Mouse (Mus musculus) midbrain, embryonic 13.5 days (tissue): ENCODE results near the gene Adh5. TPM values are rescaled to one million over a fixed set of nuclear protein-coding genes. Genes with fewer than 3 reads are reported as not detected.
"Not testable (repeated sequence)": the region's sequence is repeated elsewhere in the genome, so short reads cannot be mapped to it uniquely, and the experiment has no call there.

Experiments
- ATAC-seq: fragments of 200-750 bp; cut with Nextera tagmentation; 2 replicates; pipeline ENCODE4 v1.8.0; 2017; ENCODE audit warnings: mild to moderate bottlenecking, moderate TSS enrichment, moderate library complexity
- H3K27ac ChIP-seq: fragments of 300-500 bp; sonication (generic); 2 replicates; pipeline ENCODE4 v1.5.1; 2015; ENCODE audit warnings: inconsistent platforms, mild to moderate bottlenecking, moderate library complexity
- H3K27me3 ChIP-seq: fragments of 300-500 bp; sonication (generic); 2 replicates; pipeline ENCODE4 v1.6.1; 2015; ENCODE audit warnings: mild to moderate bottlenecking, inconsistent platforms
- H3K36me3 ChIP-seq: fragments of 300-500 bp; sonication (generic); 2 replicates; pipeline ENCODE4 v1.6.1; 2015; ENCODE audit warnings: mild to moderate bottlenecking, inconsistent platforms
- H3K4me1 ChIP-seq: fragments of 300-500 bp; sonication (generic); replicated peaks from 2 replicates; pipeline ENCODE4 v1.6.1; 2015; ENCODE audit warnings: inconsistent platforms
- H3K4me2 ChIP-seq: fragments of 300-500 bp; sonication (generic); replicated peaks from 2 replicates; pipeline ENCODE4 v1.6.1; 2015; ENCODE audit warnings: moderate library complexity, mild to moderate bottlenecking, inconsistent platforms
- H3K4me3 ChIP-seq: fragments of 300-500 bp; sonication (generic); replicated peaks from 2 replicates; pipeline ENCODE4 v1.5.1; 2015; ENCODE audit warnings: mild to moderate bottlenecking, inconsistent platforms
- H3K9ac ChIP-seq: fragments of 300-500 bp; sonication (generic); replicated peaks from 2 replicates; pipeline ENCODE4 v1.6.1; 2015; ENCODE audit warnings: mild to moderate bottlenecking, inconsistent platforms
- H3K9me3 ChIP-seq: fragments of 300-500 bp; sonication (generic); 2 replicates; pipeline ENCODE4 v1.6.1; 2016; ENCODE audit warnings: mild to moderate bottlenecking, inconsistent platforms
- WGBS: fragments of 180-500 bp; shearing (Covaris S2); methylation state at CpG from one replicate; pipeline ENCODE4 v1.1.7; 2015; 5-methylcytosine and 5-hydroxymethylcytosine counted together
- polyA plus RNA-seq: library from polyadenylated mRNA; unstranded; fragments of >200 nt; fragmentation: Nextera tagmentation; extraction: Ambion mirVana; gene quantifications from 2 replicates; pipeline ENCODE4 v1.2.1, GENCODE M21; 2015

The Adh5 gene
- polyA plus RNA-seq, 1 experiment from 2014 or later, result 243 TPM

GRCm38 (mm10) chr3:138463137-138463536, 20.2 kb downstream of the Adh5 start:
- peak; percentile 78; the same call in 1 of the 2 replicates for ATAC-seq

DNA sequence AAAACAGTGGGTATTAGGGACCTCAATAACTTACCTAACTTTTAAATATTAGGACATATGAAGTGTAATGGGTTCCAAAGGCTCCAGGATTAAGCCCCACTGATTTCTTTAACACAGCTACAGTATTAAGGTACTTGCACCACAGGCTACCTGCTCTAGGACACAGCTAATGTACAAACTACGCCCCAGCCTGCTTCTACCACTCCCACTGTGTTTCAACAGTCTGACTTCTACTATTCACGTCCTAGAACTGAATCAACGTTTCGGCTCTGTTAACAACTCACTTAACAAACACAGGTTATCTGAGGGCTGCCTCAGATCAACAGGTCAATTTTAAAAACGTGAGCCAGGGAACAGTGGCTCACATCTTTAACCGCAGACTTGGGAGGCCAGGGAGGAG, 20.9 kb downstream of the Adh5 start:
- Histone ChIP-seq H3K9ac (no peak overlapping the region), H3K27me3 (no peaks in the 10 kb centered on the region), H3K4me2 (no peak overlapping the region), H3K4me1 (no peaks in the 10 kb centered on the region), H3K27ac (no peak overlapping the region), H3K36me3 (peaks cover 71% of the 10 kb centered on the region), H3K9me3 (no peaks in the 10 kb centered on the region), H3K4me3 (no peak overlapping the region)
- ATAC-seq, result no peak
- WGBS, result 93% methylated on average over 6 of the region's 6 CpGs

More at GRCm38 (mm10) chr3:138463137-138463536, 20.2 kb downstream of the Adh5 start:
- Histone ChIP-seq H3K4me2 (no peak overlapping the region), H3K4me3 (no peak overlapping the region), H3K36me3 (peaks cover 70% of the 10 kb centered on the region), H3K27ac (no peak overlapping the region), H3K9ac (no peak overlapping the region), H3K9me3 (no peaks in the 10 kb centered on the region), H3K27me3 (no peaks in the 10 kb centered on the region), H3K4me1 (no peaks in the 10 kb centered on the region)
- WGBS, result 84% methylated on average over 2 of the region's 2 CpGs

- H3K9ac ChIP-seq, result no peak overlapping the region
- H3K36me3 ChIP-seq, result peaks cover 72% of the 10 kb centered on the region
- no peak overlapping the region for H3K4me3 ChIP-seq
- WGBS, result 87% methylated on average over 16 of the region's 16 CpGs
- H3K27ac ChIP-seq, result no peak overlapping the region
- no peaks in the 10 kb centered on the region for H3K27me3 ChIP-seq
- ATAC-seq, result no peak
- H3K4me2 ChIP-seq, result no peak overlapping the region
- H3K9me3 ChIP-seq, result no peaks in the 10 kb centered on the region
- no peaks in the 10 kb centered on the region for H3K4me1 ChIP-seq
These were observed 21.8 kb downstream of the Adh5 start for GRCm38 (mm10) chr3:138464573-138465147.

- not testable (repeated sequence) for ATAC-seq
- 100% methylated on average over 1 of the region's 1 CpGs for WGBS
These were observed 23.8 kb downstream of the Adh5 start for GRCm38 (mm10) chr3:138466656-138467055.

GRCm38 (mm10) chr3:138471066-138471465, 28.2 kb downstream of the Adh5 start:
- H3K4me1 ChIP-seq, result no peaks in the 10 kb centered on the region
- H3K4me2 ChIP-seq, result no peak overlapping the region
- WGBS, result 85% methylated on average over 3 of the region's 3 CpGs
- H3K9ac ChIP-seq, result no peak overlapping the region
- no peak overlapping the region for H3K4me3 ChIP-seq
- no peak for ATAC-seq
- H3K36me3 ChIP-seq, result peaks cover 55% of the 10 kb centered on the region
- H3K27me3 ChIP-seq, result no peaks in the 10 kb centered on the region
- no peak overlapping the region for H3K27ac ChIP-seq
- no peaks in the 10 kb centered on the region for H3K9me3 ChIP-seq

More at GRCm38 (mm10) chr3:138466656-138467055, 23.8 kb downstream of the Adh5 start:
- not testable (repeated sequence) for H3K27me3 ChIP-seq, H3K4me2 ChIP-seq, H3K9me3 ChIP-seq, H3K4me1 ChIP-seq, H3K9ac ChIP-seq, H3K4me3 ChIP-seq, H3K27ac ChIP-seq
- peaks cover 67% of the 10 kb centered on the region for H3K36me3 ChIP-seq

- Histone ChIP-seq H3K4me1 (peaks cover 6% of the 10 kb centered on the region), H3K27me3 (no peaks in the 10 kb centered on the region), H3K4me2 (no peak overlapping the region), H3K9ac (no peak overlapping the region), H3K4me3 (no peak overlapping the region), H3K27ac (no peak overlapping the region), H3K9me3 (no peaks in the 10 kb centered on the region), H3K36me3 (peaks cover 32% of the 10 kb centered on the region)
- no peak for ATAC-seq
- WGBS, result 98% methylated on average over 8 of the region's 8 CpGs
These were observed 36.6 kb downstream of the Adh5 start for GRCm38 (mm10) chr3:138479489-138479888.

- Histone ChIP-seq H3K9ac (no peak overlapping the region), H3K36me3 (peaks cover 45% of the 10 kb centered on the region), H3K4me1 (peaks cover 6% of the 10 kb centered on the region), H3K27ac (no peak overlapping the region), H3K4me3 (no peak overlapping the region), H3K4me2 (no peak overlapping the region), H3K9me3 (no peaks in the 10 kb centered on the region), H3K27me3 (no peaks in the 10 kb centered on the region)
- no peak for ATAC-seq
- 65% methylated on average over 14 of the region's 14 CpGs for WGBS
These were observed 38.8 kb downstream of the Adh5 start for GRCm38 (mm10) chr3:138481526-138482284.

- WGBS, result 98% methylated on average over 2 of the region's 2 CpGs
- ATAC-seq, result no peak
- H3K4me2 ChIP-seq, result no peak overlapping the region
- no peak overlapping the region for H3K27ac ChIP-seq
- no peaks in the 10 kb centered on the region for H3K27me3 ChIP-seq
- H3K4me3 ChIP-seq, result no peak overlapping the region
- no peaks in the 10 kb centered on the region for H3K9me3 ChIP-seq
- peaks cover 17% of the 10 kb centered on the region for H3K4me1 ChIP-seq
- no peak overlapping the region for H3K9ac ChIP-seq
- H3K36me3 ChIP-seq, result peaks cover 42% of the 10 kb centered on the region
These were observed 40.3 kb downstream of the Adh5 start for GRCm38 (mm10) chr3:138483240-138483639.

- H3K4me1 ChIP-seq, result peaks cover 15% of the 10 kb centered on the region
- H3K27me3 ChIP-seq, result no peaks in the 10 kb centered on the region
- H3K9ac ChIP-seq, result peak overlapping the region; percentile 88
- H3K9me3 ChIP-seq, result no peaks in the 10 kb centered on the region
- no peak; the same call in 1 of the 2 replicates for ATAC-seq
- peak overlapping the region; percentile 83 for H3K27ac ChIP-seq
- H3K4me3 ChIP-seq, result peak overlapping the region; percentile 88
- WGBS, result under 1% methylated on average over 58 of the region's 61 CpGs
- H3K4me2 ChIP-seq, result peak overlapping the region; percentile 61
- H3K36me3 ChIP-seq, result peaks cover 14% of the 10 kb centered on the region
These were observed 45.9 kb downstream of the Adh5 start for GRCm38 (mm10) chr3:138488584-138489326.

- Histone ChIP-seq H3K4me2 (peak within 1 kb of the TSS; percentile 61), H3K9me3 (no peaks in the 10 kb centered on the region), H3K36me3 (peaks cover 13% of the 10 kb centered on the region), H3K9ac (peak within 1 kb of the TSS; percentile 88), H3K4me3 (peak within 1 kb of the TSS; percentile 88), H3K27ac (peak within 1 kb of the TSS; percentile 83), H3K4me1 (peaks cover 15% of the 10 kb centered on the region), H3K27me3 (no peaks in the 10 kb centered on the region)
- peak; percentile 99 for ATAC-seq
- under 1% methylated on average over 63 of the region's 65 CpGs for WGBS
These were observed 46.6 kb downstream of the Adh5 start, which contains the start of gene Metap1 for GRCm38 (mm10) chr3:138489327-138490033. Metap1 (minus strand) TSS chr3:138489515.

GRCm38 (mm10) chr3:138490034-138490337, 47.1 kb downstream of the Adh5 start:
- WGBS, result 32% methylated on average over 6 of the region's 6 CpGs
- ATAC-seq, result 0 out of 2 replicates have a peak, but pooled peaks have one; percentile 8
- peak overlapping the region; percentile 88 for H3K4me3 ChIP-seq
- H3K36me3 ChIP-seq, result peaks cover 8% of the 10 kb centered on the region
- no peak overlapping the region for H3K27ac ChIP-seq
- H3K9ac ChIP-seq, result peak overlapping the region; percentile 53
- H3K27me3 ChIP-seq, result no peaks in the 10 kb centered on the region
- H3K9me3 ChIP-seq, result no peaks in the 10 kb centered on the region
- H3K4me1 ChIP-seq, result peaks cover 15% of the 10 kb centered on the region
- H3K4me2 ChIP-seq, result peak overlapping the region; percentile 61
